Mouse (Mus musculus) kidney, adult 10 weeks (tissue): ENCODE results near the gene Megf8. TPM values are rescaled to one million over a fixed set of nuclear protein-coding genes. Genes with fewer than 3 reads are reported as not detected.

Experiments
- polyA plus RNA-seq: library from polyadenylated mRNA; stranded (reverse); fragments of 350-450 nt; fragmentation: Illumina TruSeq; extraction: RNeasy Lipid Tissue Mini Kit (QIAGEN cat#74804); gene quantifications from one replicate; pipeline ENCODE4 v1.2.3, GENCODE M21; 2014; ENCODE audit warnings: low read depth, low replicate concordance

Megf8 gene
- polyA plus RNA-seq: 1.0 TPM

GRCm38 (mm10) chr7:25316532-25317445 is at the start of gene Megf8:
Gene Megf8 (plus strand): TSS chr7:25317164.

GRCm38 (mm10) chr7:25267301-25267750 is 49.6 kb upstream of the Megf8 start, which contains the start of gene Cic:
Gene Cic (plus strand): TSS chr7:25267704.

GRCm38 (mm10) chr7:25297454-25298325 is 19.3 kb upstream of the Megf8 start, which contains the start of gene Pafah1b3:
Gene Pafah1b3 (minus strand): TSS chr7:25297986.

GRCm38 (mm10) chr7:25301063-25301462 is 15.9 kb upstream of the Megf8 start, which contains the start of gene Prr19:
Gene Prr19 (plus strand): TSS chr7:25301411.

GRCm38 (mm10) chr7:25305956-25306613 is 10.9 kb upstream of the Megf8 start, which contains the start of gene Tmem145:
Gene Tmem145 (plus strand): TSS chr7:25306106.

GRCm38 (mm10) chr7:25369058-25369749 is 52.2 kb downstream of the Megf8 start, which contains the start of gene Cnfn:
Gene Cnfn (minus strand): TSS chr7:25369724.

GRCm38 (mm10) chr7:25398610-25399009 is 81.6 kb downstream of the Megf8 start, which contains the start of gene Lipe:
Gene Lipe (minus strand): TSS chr7:25398710.

GRCm38 (mm10) chr7:25412833-25413441 is 96.0 kb downstream of the Megf8 start, which contains the start of gene Cxcl17:
Gene Cxcl17 (minus strand): TSS chr7:25412886.

Other genes with a start within 250 kb of the Megf8 start
- gene Grik5, start 244.8 kb upstream of the Megf8 start, polyA plus RNA-seq: not detected
- gene Zfp574, start 244.6 kb upstream of the Megf8 start, polyA plus RNA-seq: 0.61 TPM
- 0.20 TPM for gene Pou2f2, start 137.4 kb upstream of the Megf8 start, polyA plus RNA-seq
- 0.69 TPM for gene Dedd2, start 96.5 kb upstream of the Megf8 start, polyA plus RNA-seq
- gene Zfp526, start 95.7 kb upstream of the Megf8 start, polyA plus RNA-seq: 0.69 TPM
- 7.7 TPM for gene Gsk3a, start 79.3 kb upstream of the Megf8 start, polyA plus RNA-seq
- 1.3 TPM for gene Erf, start 66.4 kb upstream of the Megf8 start, polyA plus RNA-seq
- gene Cic, start 49.5 kb upstream of the Megf8 start, polyA plus RNA-seq: 4.7 TPM
- gene Pafah1b3, start 19.2 kb upstream of the Megf8 start, polyA plus RNA-seq: 0.81 TPM
- gene Prr19, start 15.8 kb upstream of the Megf8 start, polyA plus RNA-seq: not detected
- not detected for gene Tmem145, start 11.1 kb upstream of the Megf8 start, polyA plus RNA-seq
- not detected for gene Cnfn, start 52.6 kb downstream of the Megf8 start, polyA plus RNA-seq
- gene Lipe, start 81.5 kb downstream of the Megf8 start, polyA plus RNA-seq: 0.49 TPM
- not detected for gene Cxcl17, start 95.7 kb downstream of the Megf8 start, polyA plus RNA-seq
- 89.5 TPM for gene Ceacam1, start 160.4 kb downstream of the Megf8 start, polyA plus RNA-seq
- 199 TPM for gene Ceacam2, start 222.7 kb downstream of the Megf8 start, polyA plus RNA-seq